Mouse (Mus musculus) hindbrain, postnatal 0 days (tissue): ENCODE measurements at regions not wholly inside any gene's neighbourhood (a gene's known extent, or its start where the extent isn't known, plus 50 kb on each side); places are given as distances from the start of the nearest gene placed in this dataset.

Source experiments
- ATAC-seq: fragments of 200-750 bp; cut with Nextera tagmentation; 2 replicates; pipeline ENCODE4 v1.8.0; 2017; ENCODE audit warnings: mild to moderate bottlenecking, moderate TSS enrichment, moderate library complexity
- DNase-seq: peaks from one replicate; pipeline ENCODE4 v3.0.0-alpha.2; 2015; ENCODE audit warnings: low spot score
- H3K27ac ChIP-seq: fragments of 300-500 bp; sonication (generic); 2 replicates; pipeline ENCODE4 v1.5.1; 2014; ENCODE audit warnings: mild to moderate bottlenecking
- H3K27me3 ChIP-seq: fragments of 300-500 bp; sonication (generic); 2 replicates; pipeline ENCODE4 v1.6.1; 2014; ENCODE audit warnings: low read length, mixed read lengths; ENCODE audit not compliant: insufficient read depth
- H3K36me3 ChIP-seq: fragments of 300-500 bp; sonication (generic); 2 replicates; pipeline ENCODE4 v1.6.1; 2014; ENCODE audit warnings: low read length, mixed read lengths; ENCODE audit not compliant: insufficient read depth
- H3K4me1 ChIP-seq: fragments of 300-500 bp; sonication (generic); 2 replicates; pipeline ENCODE4 v1.6.1; 2014; ENCODE audit warnings: antibody characterized with exemption, low read length, mixed read lengths; ENCODE audit not compliant: insufficient read depth
- H3K4me2 ChIP-seq: fragments of 300-500 bp; sonication (generic); 2 replicates; pipeline ENCODE4 v1.6.1; 2014; ENCODE audit warnings: low read depth, mild to moderate bottlenecking, low read length, moderate library complexity, mixed read lengths
- H3K4me3 ChIP-seq: fragments of 300-500 bp; sonication (generic); 2 replicates; pipeline ENCODE4 v1.5.1; 2014; ENCODE audit warnings: low read length
- H3K9ac ChIP-seq: fragments of 300-500 bp; sonication (generic); replicated peaks from 2 replicates; pipeline ENCODE4 v1.6.1; 2014; ENCODE audit warnings: mild to moderate bottlenecking, low read length, moderate library complexity, mixed read lengths
- H3K9me3 ChIP-seq: fragments of 300-500 bp; sonication (generic); 2 replicates; pipeline ENCODE4 v1.6.1; 2016; ENCODE audit warnings: low read length, mixed read lengths
- CTCF ChIP-seq: IDR thresholded peaks from 2 replicates; pipeline ENCODE4 v1.5.1; 2016; ENCODE audit warnings: antibody characterized with exemption, control low read depth, low read depth
- WGBS: fragments of 180-500 bp; shearing (Covaris S2); extraction: QIAGEN DNeasy Blood & Tissue Kit; methylation state at CpG from one replicate; pipeline ENCODE4 v1.1.7; 2014; 5-methylcytosine and 5-hydroxymethylcytosine counted together

DNA sequence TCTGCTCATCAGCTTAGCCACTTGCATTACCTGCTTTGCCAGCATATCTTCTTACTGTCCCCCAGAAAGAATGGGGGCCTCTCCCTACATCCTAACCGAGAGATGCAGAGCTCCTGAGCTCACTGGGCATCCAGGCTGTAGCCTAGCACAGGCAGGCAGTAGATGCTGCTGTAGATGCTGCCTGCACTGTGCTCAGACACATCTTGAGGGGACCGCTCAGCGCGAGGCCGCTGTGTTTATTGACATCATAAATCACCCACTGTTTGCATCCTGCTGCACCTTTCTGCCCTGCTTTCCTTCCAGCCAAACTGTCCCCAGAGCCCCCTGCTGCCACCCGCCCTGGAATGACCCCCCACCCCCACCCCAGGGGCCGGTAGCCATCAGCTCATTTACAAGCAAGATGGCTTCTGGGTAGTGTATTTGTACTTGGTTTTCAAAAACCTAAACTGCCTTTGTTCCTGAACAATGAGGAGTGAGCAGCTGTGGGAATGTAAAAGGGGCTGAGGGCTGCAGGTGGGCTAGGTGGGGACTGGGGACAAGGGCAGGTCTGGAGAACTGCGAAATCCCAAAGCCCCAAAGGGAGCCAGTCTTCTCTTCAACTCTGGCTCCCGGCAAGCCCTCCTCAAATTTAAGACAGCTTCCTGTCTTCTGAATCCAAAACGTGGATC lies 233.2 kb downstream of the Bcor start:
- no peak overlapping the region for H3K4me2 ChIP-seq
- TF ChIP-seq CTCF: no peak
- H3K36me3 ChIP-seq: no peaks in the 10 kb centered on the region
- no peaks in the 10 kb centered on the region for H3K4me1 ChIP-seq
- no peak overlapping the region for H3K4me3 ChIP-seq
- DNase-seq (no peak), ATAC-seq (no peak)
- no peak overlapping the region for H3K9ac ChIP-seq
- no peaks in the 10 kb centered on the region for H3K27me3 ChIP-seq
- H3K27ac ChIP-seq: no peak overlapping the region
- no peaks in the 10 kb centered on the region for H3K9me3 ChIP-seq
- 37% methylated on average over 10 of the region's 10 CpGs for WGBS

DNA sequence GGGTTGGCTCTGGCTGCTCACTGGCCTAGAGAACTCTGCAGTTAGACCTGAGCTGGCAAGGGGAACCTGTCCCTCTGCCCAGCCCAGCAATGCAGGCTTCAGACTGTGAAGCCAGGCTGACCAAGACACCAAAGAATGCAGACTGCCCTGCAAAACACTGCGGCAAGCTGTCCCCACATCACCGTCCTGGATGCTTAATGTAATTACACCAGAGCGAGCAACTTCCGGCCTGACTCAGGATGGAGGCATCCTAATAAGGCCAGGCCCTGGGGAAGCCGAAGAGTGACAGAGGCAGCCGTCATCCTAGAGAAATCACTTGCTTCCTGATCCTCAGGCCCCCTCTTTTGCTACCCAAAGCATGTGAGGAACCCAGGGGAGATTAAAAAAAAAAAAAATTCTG lies 230.7 kb downstream of the Bcor start:
- H3K4me2 ChIP-seq: no peak overlapping the region
- no peaks in the 10 kb centered on the region for H3K27me3 ChIP-seq
- DNase-seq (no peak), ATAC-seq (no peak)
- no peak overlapping the region for H3K4me3 ChIP-seq
- H3K4me1 ChIP-seq: no peaks in the 10 kb centered on the region
- no peak overlapping the region for H3K27ac ChIP-seq
- no peak overlapping the region for H3K9ac ChIP-seq
- H3K9me3 ChIP-seq: no peaks in the 10 kb centered on the region
- TF ChIP-seq CTCF: no peak
- H3K36me3 ChIP-seq: no peaks in the 10 kb centered on the region
- WGBS: 59% methylated on average over 6 of the region's 6 CpGs

- no peak for DNase-seq
- TF ChIP-seq CTCF: no peak
- H3K9me3 ChIP-seq: no peaks in the 10 kb centered on the region
- H3K4me1 ChIP-seq: no peaks in the 10 kb centered on the region
- H3K27me3 ChIP-seq: no peaks in the 10 kb centered on the region
- no peak overlapping the region for H3K9ac ChIP-seq
- H3K4me2 ChIP-seq: no peak overlapping the region
- no peak overlapping the region for H3K4me3 ChIP-seq
- H3K36me3 ChIP-seq: no peaks in the 10 kb centered on the region
- ATAC-seq: no peak
- 70% methylated on average over 9 of the region's 9 CpGs for WGBS
- no peak overlapping the region for H3K27ac ChIP-seq
Measured at GRCm38 (mm10) chrX:11931432-11931831, 228.7 kb downstream of the Bcor start.

GRCm38 (mm10) chrX:11935337-11935736 lies 224.8 kb downstream of the Bcor start:
- H3K36me3 ChIP-seq: no peaks in the 10 kb centered on the region
- H3K4me3 ChIP-seq: no peak overlapping the region
- H3K27me3 ChIP-seq: no peaks in the 10 kb centered on the region
- H3K9ac ChIP-seq: no peak overlapping the region
- H3K9me3 ChIP-seq: no peaks in the 10 kb centered on the region
- no peak for ATAC-seq
- no peak overlapping the region for H3K27ac ChIP-seq
- peak; percentile 66 for DNase-seq
- H3K4me1 ChIP-seq: no peaks in the 10 kb centered on the region
- WGBS: 47% methylated on average over 5 of the region's 5 CpGs
- TF ChIP-seq CTCF: no peak
- H3K4me2 ChIP-seq: no peak overlapping the region

- Histone ChIP-seq H3K4me2 (no peak overlapping the region), H3K9me3 (no peaks in the 10 kb centered on the region), H3K27ac (no peak overlapping the region), H3K4me3 (no peak overlapping the region), H3K9ac (no peak overlapping the region), H3K27me3 (0 out of 2 replicates have a peak, but pooled peaks cover 4% of the 10 kb centered on the region), H3K36me3 (no peaks in the 10 kb centered on the region), H3K4me1 (no peaks in the 10 kb centered on the region)
- ATAC-seq: no peak
- WGBS: 86% methylated on average over 2 of the region's 2 CpGs
- TF ChIP-seq CTCF: no peak
- no peak for DNase-seq
Measured at GRCm38 (mm10) chrX:11940246-11940645, 219.9 kb downstream of the Bcor start.

- Histone ChIP-seq H3K36me3 (no peaks in the 10 kb centered on the region), H3K4me3 (no peak overlapping the region), H3K9me3 (no peaks in the 10 kb centered on the region), H3K27me3 (0 out of 2 replicates have a peak, but pooled peaks cover 4% of the 10 kb centered on the region), H3K9ac (no peak overlapping the region), H3K4me1 (no peaks in the 10 kb centered on the region), H3K4me2 (no peak overlapping the region), H3K27ac (no peak overlapping the region)
- TF ChIP-seq CTCF: no peak
- DNase-seq (no peak), ATAC-seq (no peak)
- 62% methylated on average over 10 of the region's 10 CpGs for WGBS
Measured at GRCm38 (mm10) chrX:11943367-11943766, 216.8 kb downstream of the Bcor start.

DNA sequence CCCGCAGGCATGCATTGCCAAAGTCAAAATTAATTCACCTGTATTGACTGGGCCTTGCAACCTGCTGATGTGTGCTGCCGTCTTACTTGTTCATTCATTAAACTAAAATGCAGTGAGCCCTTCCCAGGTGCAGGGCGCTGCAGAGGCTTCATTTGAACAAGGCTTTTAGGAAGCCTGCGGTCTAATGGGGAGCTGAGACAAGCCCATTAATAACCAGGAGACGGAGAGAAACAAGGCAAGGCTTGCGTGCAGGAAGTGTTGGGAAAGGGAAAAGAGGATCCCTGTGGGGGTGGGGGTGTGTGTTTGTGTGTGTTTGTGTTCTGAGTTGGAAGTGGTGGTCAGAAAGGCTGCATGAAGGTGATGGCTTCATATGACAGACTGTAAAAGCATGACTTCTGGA lies 215.6 kb downstream of the Bcor start:
- WGBS: 43% methylated on average over 6 of the region's 6 CpGs
- Histone ChIP-seq H3K9ac (no peak overlapping the region), H3K4me3 (no peak overlapping the region), H3K27ac (no peak overlapping the region), H3K9me3 (no peaks in the 10 kb centered on the region), H3K27me3 (0 out of 2 replicates have a peak, but pooled peaks cover 4% of the 10 kb centered on the region), H3K4me1 (no peaks in the 10 kb centered on the region), H3K36me3 (no peaks in the 10 kb centered on the region), H3K4me2 (no peak overlapping the region)
- TF ChIP-seq CTCF: no peak
- ATAC-seq (no peak), DNase-seq (no peak)
